In the genomic region with DNA sequence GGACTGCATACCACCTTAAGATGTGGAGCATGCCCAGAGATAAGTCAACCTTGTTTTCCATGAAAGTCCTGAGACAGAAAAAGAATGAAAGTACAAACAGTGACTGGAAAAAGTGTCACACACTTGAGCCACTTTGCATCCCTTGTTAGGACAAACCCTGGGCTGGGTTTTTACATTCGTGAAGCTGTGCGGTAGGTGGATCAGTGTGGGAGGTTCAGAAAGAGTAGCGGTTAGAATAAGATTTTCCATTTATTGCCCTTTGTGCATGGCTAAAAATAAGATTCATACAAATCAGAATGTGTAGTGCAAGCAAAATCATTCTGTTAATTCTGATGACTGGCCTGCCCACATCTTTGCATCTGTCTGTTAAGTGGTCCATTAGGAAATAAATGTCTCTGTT, we compare ENCODE assay signal across 20 mouse cellular contexts.
DNase-seq lines count a peak whose midpoint lies in the region; ATAC-seq lines count a peak whose summit lies in the region.
"Had no signal": no experiment of that assay in that cellular context is flagged by ENCODE, and none has a peak within 500 bp of the region (broad histone marks: within the 10 kb centered on the region; RNA-seq: fewer than 3 reads in every experiment).

No protein-coding gene starts in this region.

- DNase-seq in CD4-positive helper T cell, adult 2 months (ENCODE audit: low read depth, low spot score) = peak; percentile 54
- no peak for DNase-seq in ovary, adult 18-20 months (ENCODE audit: low spot score)
- DNase-seq in cerebellum, adult 9-11 months = no peak
- no peak for DNase-seq in cerebellum, postnatal 25 days
- DNase-seq: adrenal gland, adult 2 months; adrenal gland, postnatal 10 days; adrenal gland, postnatal 25 days; B cell, adult 2 months; cerebellum, adult 11 months; cerebellum, adult 18-20 months; cerebellum, adult 8-10 months; cerebellum, postnatal 10 days; cerebellum, postnatal 36 days had no signal

- peak; percentile 30 for ATAC-seq in CD4-positive, CD25-positive, alpha-beta regulatory T cell, adult 4 months
- ATAC-seq in activated CD4-positive, CD25-positive, alpha-beta regulatory T cell, adult 4 months = peak; percentile 15
- ATAC-seq in inflammation-experienced regulatory T-cells, adult 6 months = peak; percentile 38
- no peak for ATAC-seq in erythroid progenitor cell, adult 5-6 weeks (replicated peaks; ENCODE audit: low FRiP score, poor library complexity, severe bottlenecking)
- ATAC-seq: forebrain, embryonic 14.5 days; forebrain, embryonic 16.5 days; Patski had no signal
